Mouse (Mus musculus) lung, postnatal 10 days (tissue): ENCODE measurements at regions not wholly inside any gene's neighbourhood (a gene's known extent, or its start where the extent isn't known, plus 50 kb on each side); places are given as distances from the start of the nearest gene placed in this dataset.

ENCODE experiments used
- DNase-seq: peaks from one replicate; pipeline ENCODE4 v3.0.0; 2021

GRCm38 (mm10) chr11:31721908-31722307 is 50.2 kb upstream of the Bod1 start:
- DNase-seq = no peak

- DNase-seq = no peak
These were observed 52.8 kb upstream of the Bod1 start for GRCm38 (mm10) chr11:31724506-31724905.

- DNase-seq = no peak
These were observed 54.4 kb upstream of the Bod1 start for GRCm38 (mm10) chr11:31725936-31726647.

DNA sequence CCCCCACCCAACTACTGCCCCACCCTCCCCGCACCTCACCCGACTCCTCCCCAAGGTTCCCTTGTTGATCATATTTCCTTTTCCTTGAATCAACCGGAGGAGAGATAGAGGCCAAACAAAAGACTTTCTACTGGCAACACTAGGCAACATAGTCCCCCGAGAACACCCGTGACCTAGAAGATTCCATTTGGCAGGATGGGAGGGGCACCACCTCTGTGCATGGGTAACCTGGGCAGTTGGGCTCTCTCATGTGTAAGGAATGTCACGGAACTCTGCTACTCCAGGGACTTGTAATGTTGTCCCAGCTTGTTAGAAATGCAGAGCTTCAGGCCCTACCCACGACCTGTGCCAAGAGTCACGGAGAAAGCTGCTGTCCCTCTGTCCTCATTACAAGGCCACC is 55.6 kb upstream of the Bod1 start:
- peak; percentile 33 for DNase-seq

GRCm38 (mm10) chr11:31729728-31730127 is 58.0 kb upstream of the Bod1 start:
- DNase-seq = no peak

- no peak for DNase-seq
These were observed 58.5 kb upstream of the Bod1 start for GRCm38 (mm10) chr11:31730181-31730580.

- DNase-seq = no peak
These were observed 59.0 kb upstream of the Bod1 start for GRCm38 (mm10) chr11:31730680-31731079.

- no peak for DNase-seq
These were observed 59.8 kb upstream of the Bod1 start for GRCm38 (mm10) chr11:31731459-31731858.

DNA sequence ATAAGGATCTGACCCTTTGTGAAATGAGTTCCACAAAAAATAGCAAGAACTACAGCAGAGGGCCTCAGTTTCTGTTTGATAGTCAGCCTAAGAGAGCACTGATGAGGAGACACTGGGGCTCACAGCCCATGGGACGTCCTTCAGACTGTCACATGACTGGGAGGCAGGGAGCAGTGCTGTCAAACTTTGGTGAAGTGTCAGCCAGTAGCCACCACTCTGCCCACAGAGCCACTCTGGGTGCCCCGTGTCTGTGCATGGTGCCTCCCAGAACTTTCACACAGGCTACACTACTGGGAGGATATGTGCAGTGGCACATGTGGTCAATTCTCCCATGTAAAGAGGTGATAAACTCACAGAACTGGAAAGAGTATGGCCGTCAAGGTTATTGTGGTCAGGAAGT is 60.7 kb upstream of the Bod1 start:
- no peak for DNase-seq

GRCm38 (mm10) chr11:31732958-31733357 is 61.3 kb upstream of the Bod1 start:
- DNase-seq = peak; percentile 35

DNA sequence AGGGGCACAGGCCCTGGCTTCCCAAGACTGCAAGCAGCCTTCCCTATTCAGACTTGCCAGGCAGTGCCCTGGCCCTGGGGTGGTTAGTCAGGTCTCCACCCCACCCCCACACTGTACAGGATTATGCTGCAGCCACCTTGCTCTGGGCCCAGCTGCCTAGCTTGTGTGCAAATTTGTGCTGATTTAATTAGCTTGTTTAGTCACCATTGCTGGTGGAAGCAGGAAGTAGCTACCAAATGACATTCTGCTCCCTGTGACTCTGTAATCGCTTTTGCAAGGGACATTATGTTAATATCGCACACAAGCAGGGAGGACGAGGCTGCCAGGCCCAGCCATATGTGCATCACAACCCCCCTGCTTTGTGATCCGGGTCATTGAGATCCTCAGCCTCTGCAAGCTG is 62.4 kb upstream of the Bod1 start:
- DNase-seq = no peak

GRCm38 (mm10) chr11:31735257-31735656 is 63.6 kb upstream of the Bod1 start:
- no peak for DNase-seq

DNA sequence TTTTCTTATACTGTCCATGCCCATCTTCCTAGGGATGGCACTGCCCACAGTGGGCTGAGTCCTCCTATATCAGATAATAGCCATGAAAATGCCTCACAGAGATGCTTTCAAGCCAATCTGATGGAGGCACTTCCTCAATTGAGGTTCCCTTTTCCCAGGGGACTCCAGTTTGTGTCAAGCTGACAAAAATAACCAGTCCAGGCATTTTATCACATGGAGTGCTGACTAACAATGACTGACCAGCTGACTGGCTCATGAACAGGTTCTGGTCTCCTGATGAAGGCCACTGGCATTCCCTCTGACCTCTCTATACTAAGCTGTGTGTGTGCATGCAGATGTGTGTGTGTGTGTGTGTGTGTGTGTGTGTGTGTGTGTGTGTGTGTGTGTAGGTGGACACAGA is 64.4 kb upstream of the Bod1 start:
- DNase-seq = no peak

- DNase-seq = no peak
These were observed 64.9 kb upstream of the Bod1 start for GRCm38 (mm10) chr11:31736556-31737089.

- DNase-seq = peak; percentile 56
These were observed 66.7 kb upstream of the Bod1 start for GRCm38 (mm10) chr11:31738148-31739021.

DNA sequence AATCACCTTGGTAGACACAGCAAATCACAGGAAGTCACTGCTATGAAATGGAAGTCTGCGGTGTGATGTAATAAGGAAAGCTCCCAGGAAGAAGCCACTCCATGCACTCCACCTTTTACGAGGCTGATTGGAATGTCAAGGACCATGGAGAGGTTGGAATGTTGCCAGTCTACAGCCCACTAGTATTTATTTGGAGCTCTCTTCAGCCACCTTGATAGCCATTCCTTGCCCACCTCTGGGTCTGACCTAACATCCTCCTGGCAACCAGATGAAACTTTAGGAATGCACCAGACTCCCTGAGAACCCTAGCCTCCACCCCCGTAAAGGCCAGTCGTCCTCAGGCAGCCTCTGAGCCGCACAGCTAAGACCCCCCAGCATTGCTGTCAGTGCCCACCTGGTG is 68.7 kb upstream of the Bod1 start:
- DNase-seq = peak; percentile 76

DNA sequence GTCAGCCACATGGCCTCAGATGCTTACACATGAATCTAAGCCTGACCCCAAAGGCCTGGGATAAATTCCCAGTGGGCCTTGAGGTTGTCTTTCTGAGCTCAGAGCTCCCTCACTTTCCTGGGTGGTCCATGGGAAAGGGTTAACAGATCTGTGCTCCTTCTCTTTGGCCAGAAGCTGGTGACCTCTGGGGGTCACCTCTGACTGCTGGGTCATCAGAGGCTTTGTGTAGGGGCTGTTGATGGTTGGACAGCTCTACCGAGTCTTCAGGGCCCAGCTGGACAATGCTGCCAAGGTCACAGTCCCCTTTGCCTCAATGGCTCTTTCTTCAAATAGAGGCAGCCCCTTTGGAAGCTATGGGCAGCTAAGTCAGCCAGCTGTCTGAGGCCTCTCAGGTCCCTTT is 70.5 kb upstream of the Bod1 start:
- DNase-seq = no peak

DNA sequence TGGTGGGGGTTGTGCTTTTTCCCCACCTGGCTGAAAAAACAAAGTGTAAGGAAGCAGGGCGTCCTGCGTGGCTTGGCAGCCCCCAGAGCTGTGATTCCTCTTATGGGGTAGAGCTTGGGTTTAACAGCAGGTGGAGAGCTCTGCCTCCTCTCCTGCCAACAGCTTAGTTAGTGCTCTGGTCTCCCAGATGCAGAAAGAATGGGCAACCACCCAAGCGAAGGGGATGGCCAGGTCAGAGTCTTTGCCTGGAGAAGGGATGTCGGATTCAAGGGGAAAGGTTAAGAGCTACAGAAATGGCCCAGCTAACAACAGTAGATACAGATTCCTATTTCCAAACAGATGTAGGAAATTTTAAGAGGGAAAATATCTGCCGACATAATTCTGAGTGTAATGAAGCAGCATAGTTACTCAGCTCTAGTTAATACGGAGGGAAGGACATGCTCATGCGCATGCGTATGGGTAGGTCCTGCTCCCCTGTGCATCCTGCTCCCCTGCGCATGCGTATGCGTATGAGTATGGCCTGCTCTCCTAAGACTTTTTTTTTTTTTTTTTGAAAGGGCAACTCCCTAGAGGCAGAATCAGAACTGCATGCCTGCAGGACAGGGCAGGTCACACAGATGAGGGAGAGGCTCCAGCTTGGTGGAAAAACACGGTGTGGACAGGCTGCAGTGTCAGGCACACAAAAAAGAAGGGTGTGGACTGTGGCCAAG is 72.5 kb upstream of the Bod1 start:
- peak; percentile 64 for DNase-seq

- no peak for DNase-seq
These were observed 73.6 kb upstream of the Bod1 start for GRCm38 (mm10) chr11:31745028-31745865.

DNA sequence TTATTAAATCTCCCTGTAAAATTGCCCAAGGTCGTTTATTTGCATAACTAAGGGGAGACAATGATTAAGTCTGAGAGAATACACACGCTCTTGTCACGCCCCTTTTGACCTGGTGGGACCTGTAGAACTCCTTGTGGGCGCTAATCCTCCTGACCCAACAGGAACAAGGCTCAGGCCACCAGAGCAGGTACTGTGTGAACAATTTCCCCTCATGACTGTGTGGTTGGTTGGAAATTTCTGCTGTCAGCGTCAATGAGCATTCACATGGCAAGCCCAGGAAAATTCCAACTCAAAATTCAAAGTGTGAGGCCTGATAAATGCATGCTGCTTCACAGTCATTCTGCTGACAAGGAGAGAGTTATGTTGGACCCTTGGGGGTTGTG is 74.2 kb upstream of the Bod1 start:
- no peak for DNase-seq

DNA sequence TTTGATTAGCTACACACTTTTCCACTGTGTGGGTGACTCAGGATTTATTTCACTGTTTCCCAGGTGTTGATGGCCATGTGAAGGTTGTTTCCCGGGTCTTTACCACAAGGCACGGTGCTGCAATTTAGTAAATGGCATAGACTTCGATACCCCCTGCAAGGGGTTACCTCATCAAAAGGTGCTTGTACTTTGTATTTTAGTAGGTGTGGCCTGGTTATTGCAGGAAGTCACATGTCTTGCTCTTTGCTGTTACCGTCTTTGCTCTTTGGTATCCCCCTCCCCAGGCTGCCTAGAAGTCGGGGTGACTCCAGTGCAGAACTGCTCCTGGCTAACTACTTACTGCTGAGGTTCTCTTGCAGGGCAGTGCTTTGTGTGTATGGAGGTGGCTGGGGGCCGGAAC is 74.8 kb upstream of the Bod1 start:
- DNase-seq = no peak

GRCm38 (mm10) chr11:31746939-31747338 is 75.3 kb upstream of the Bod1 start:
- DNase-seq = no peak
